Mouse (Mus musculus) lung, postnatal 0 days (tissue): ENCODE data around the gene Cpt1a.

ENCODE experiments used
- CTCF ChIP-seq: IDR thresholded peaks from 2 replicates; pipeline ENCODE4 v1.5.1; 2016; ENCODE audit warnings: antibody characterized with exemption, mild to moderate bottlenecking
- EP300 ChIP-seq: IDR thresholded peaks from 2 replicates; pipeline ENCODE4 v1.6.1; 2016; ENCODE audit warnings: antibody characterized with exemption, mild to moderate bottlenecking, control low read depth

GRCm38 (mm10) chr19:3275744-3276365 lies 46.3 kb upstream of the Cpt1a start:
- TF ChIP-seq CTCF (no peak), EP300 (no peak)
